Mouse (Mus musculus): ENCODE measurements at regions not wholly inside any gene's neighbourhood (a gene's known extent, or its start where the extent isn't known, plus 50 kb on each side); places are given as distances from the start of the nearest gene placed in this dataset.
"Not testable (repeated sequence)": the region's sequence is repeated elsewhere in the genome, so short reads cannot be mapped to it uniquely, and the experiment has no call there.

- DNase-seq: no peak
Measured at GRCm38 (mm10) chr10:111592416-111593149, 86.5 kb downstream of the Phlda1 start.

- no peak for DNase-seq
Measured at GRCm38 (mm10) chr10:111593280-111593679, 87.2 kb downstream of the Phlda1 start.

- DNase-seq: no peak
Measured at GRCm38 (mm10) chr10:111594171-111594570, 88.1 kb downstream of the Phlda1 start.

GRCm38 (mm10) chr10:111594651-111595050 is 88.6 kb downstream of the Phlda1 start:
- DNase-seq: no peak

GRCm38 (mm10) chr10:111595513-111595995 is 89.5 kb downstream of the Phlda1 start:
- DNase-seq: no peak

GRCm38 (mm10) chr10:111598650-111599049 is 92.6 kb downstream of the Phlda1 start:
- DNase-seq: no peak

GRCm38 (mm10) chr10:111599297-111600250 is 93.5 kb downstream of the Phlda1 start:
- no peak for DNase-seq

GRCm38 (mm10) chr10:111600251-111600620 is 94.2 kb downstream of the Phlda1 start:
- no peak for DNase-seq

GRCm38 (mm10) chr10:111600677-111601099 is 94.6 kb downstream of the Phlda1 start:
- DNase-seq: peak; percentile 44

GRCm38 (mm10) chr10:111603166-111603565 is 97.1 kb downstream of the Phlda1 start:
- no peak for DNase-seq

- DNase-seq: not testable (repeated sequence)
Measured at GRCm38 (mm10) chr10:111607381-111607780, 101.3 kb downstream of the Phlda1 start.

GRCm38 (mm10) chr10:111608385-111609093 is 102.5 kb downstream of the Phlda1 start:
- DNase-seq: no peak

GRCm38 (mm10) chr10:111609889-111610288 is 103.8 kb downstream of the Phlda1 start:
- no peak for DNase-seq

GRCm38 (mm10) chr10:111619627-111620270 is 113.7 kb downstream of the Phlda1 start:
- DNase-seq: no peak

- DNase-seq: no peak
Measured at GRCm38 (mm10) chr10:111620927-111621676, 115.0 kb downstream of the Phlda1 start.

- DNase-seq: no peak
Measured at GRCm38 (mm10) chr10:111622789-111623188, 116.7 kb downstream of the Phlda1 start.

GRCm38 (mm10) chr10:111624021-111624420 is 117.9 kb downstream of the Phlda1 start:
- no peak for DNase-seq

GRCm38 (mm10) chr10:111624624-111625023 is 118.5 kb downstream of the Phlda1 start:
- no peak for DNase-seq

GRCm38 (mm10) chr10:111625573-111625972 is 119.5 kb downstream of the Phlda1 start:
- no peak for DNase-seq

- DNase-seq: no peak
Measured at GRCm38 (mm10) chr10:111626009-111626408, 119.9 kb downstream of the Phlda1 start.

GRCm38 (mm10) chr10:111636283-111636682 is 130.2 kb downstream of the Phlda1 start:
- DNase-seq: peak; percentile 81
